Mouse (Mus musculus): ENCODE results near the gene D11Wsu47e.
"Not testable (repeated sequence)": the region's sequence is repeated elsewhere in the genome, so short reads cannot be mapped to it uniquely, and the experiment has no call there.

D11Wsu47e gene

DNA sequence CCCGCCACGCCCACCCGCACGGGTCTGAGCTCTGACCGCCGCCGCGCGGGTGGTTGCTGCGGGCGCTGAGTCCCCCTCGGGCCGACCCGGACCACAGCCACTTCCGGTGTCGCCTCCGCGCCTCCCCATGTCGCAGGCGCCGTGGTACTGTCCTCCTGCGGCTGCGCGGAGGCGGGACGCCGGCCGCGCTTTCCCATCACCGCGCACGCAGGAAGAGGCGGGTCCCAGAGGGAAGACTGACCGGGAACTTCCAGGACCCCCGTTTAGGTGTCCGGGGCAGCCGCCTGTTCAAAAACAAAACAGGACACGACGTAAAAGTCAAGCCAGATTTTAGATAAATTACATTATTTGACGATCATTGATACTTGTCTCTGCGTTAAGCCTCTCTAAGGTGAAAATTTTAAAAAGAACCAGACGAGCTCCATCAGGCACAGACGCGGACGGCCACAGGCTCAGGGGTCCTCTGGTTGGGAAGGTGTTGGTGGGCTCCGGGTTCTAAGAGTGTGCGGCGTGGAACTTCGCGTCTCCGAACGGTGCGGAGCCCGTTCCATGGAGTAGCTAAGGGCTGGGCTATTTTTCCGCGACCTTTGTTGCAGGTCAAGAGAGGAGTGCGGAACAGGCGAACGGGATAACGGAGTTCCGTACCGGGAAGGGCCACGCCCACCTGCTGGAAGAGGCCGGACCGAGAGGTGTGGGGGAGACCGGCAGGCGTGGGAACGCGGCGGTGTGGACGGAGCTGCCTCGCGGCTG lies at the start of gene D11Wsu47e, which contains the start of gene Fam104a:
Gene D11Wsu47e (plus strand): TSS at position 456 of the 750 bp plus-strand sequence.
Gene Fam104a (minus strand): TSS at position 199 of the 750 bp plus-strand sequence.
- in situ Hi-C loops (cut with MboI; ENCODE audit: low sequenced_read_pairs), result loop anchor here (25.0 kb wide), 1 partner anchor 978 kb away; the partner anchor contains the start of gene Rpl38

- in situ Hi-C loops (cut with MboI; ENCODE audit: low sequenced_read_pairs), result no loop called here
Measured at GRCm38 (mm10) chr11:113634699-113635121, 49.5 kb upstream of the D11Wsu47e start.

DNA sequence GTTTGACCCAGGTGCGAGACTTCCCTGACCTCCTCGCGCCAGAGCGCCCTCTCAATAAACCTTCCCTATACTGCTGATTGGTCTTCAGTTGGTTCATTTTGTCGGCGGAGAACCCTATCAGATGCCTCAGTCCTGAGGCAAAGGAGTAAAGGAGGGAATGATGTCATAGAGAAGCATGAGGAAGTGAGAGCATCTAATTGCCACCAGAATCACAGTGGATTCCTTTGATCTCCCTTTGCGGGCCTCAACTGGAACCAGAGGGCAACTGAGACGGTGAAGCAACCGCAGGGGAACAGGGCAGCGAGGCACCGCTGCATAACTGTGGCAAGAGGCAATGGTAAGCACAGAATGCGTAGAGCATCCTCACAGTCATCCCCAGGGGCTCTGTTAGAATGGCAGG lies 45.5 kb upstream of the D11Wsu47e start:
- in situ Hi-C loops (cut with MboI; ENCODE audit: low sequenced_read_pairs), result no loop called here

GRCm38 (mm10) chr11:113645181-113645580 lies 39.0 kb upstream of the D11Wsu47e start:
- in situ Hi-C loops (cut with MboI; ENCODE audit: low sequenced_read_pairs), result loop anchor here (10.0 kb wide), 2 partner anchors 350 to 470 kb away; no protein-coding TSS in a partner anchor

DNA sequence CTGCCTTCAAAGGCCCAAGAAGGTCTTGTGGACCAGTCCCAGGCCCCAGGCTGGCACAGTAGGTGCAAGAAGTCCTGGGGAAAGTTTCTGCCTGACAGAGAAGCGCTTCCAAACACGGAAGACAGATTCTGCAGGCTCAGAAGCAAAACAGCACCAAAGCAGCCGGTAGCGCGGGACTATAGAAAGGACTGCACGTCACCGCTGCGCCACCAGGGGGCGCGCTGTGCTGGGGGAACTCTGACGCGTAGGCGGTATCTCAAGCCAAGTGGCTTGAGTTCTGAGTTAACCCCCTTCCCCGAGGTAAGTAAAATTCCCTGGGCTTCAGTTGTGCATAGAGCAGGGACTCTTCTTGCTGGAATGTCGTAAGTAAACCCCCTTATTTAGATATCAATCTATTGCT lies 36.1 kb upstream of the D11Wsu47e start:
- in situ Hi-C loops (cut with MboI; ENCODE audit: low sequenced_read_pairs), result loop anchor here (10.0 kb wide), 2 partner anchors 353 to 473 kb away; no protein-coding TSS in a partner anchor

- in situ Hi-C loops (cut with MboI; ENCODE audit: low sequenced_read_pairs), result loop anchor here (10.0 kb wide), 2 partner anchors 354 to 474 kb away; no protein-coding TSS in a partner anchor
Measured at GRCm38 (mm10) chr11:113648690-113649352, 35.4 kb upstream of the D11Wsu47e start, which contains the start of gene Cog1. Gene Cog1, plus strand, starts transcription at chr11:113649169.

DNA sequence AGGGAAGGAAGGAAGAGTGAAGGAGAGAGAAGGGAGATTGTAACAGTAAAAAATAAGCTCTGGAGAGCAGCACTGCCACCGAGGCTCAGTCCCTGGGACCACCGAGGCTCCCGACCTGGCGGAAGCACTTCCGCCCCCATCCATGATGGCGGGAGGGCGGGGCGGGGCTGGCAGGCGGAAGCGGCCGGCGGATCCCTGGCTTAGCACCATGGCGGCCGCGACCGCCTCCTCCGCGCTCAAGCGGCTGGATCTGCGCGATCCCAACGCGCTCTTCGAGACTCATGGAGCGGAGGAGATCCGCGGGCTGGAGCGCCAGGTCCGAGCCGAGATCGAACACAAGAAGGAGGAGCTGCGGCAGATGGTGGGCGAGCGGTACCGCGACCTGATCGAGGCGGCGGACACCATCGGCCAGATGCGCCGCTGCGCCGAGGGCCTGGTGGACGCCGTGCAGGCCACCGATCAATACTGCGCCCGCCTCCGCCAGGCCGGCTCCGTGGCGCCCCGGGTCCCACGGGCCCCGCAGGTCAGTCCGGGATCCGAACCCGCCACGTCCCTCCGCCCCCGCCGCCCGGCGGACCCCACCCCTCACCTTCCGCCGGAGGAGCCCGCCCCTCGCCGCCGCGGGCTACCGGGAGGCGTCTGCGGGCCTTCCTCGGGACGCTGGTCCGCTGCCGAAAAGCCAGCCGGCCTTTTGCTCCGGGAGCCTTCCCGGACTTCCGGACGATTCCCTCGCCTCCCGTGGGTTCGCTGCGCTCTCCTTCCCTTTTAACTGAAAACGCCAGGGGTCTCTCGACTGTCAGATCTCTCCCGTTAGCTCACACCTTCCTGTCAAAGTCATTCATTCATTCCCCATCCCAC lies 34.6 kb upstream of the D11Wsu47e start, which contains the start of gene Slc39a11:
Gene Slc39a11 (minus strand): TSS at position 727 of the 858 bp plus-strand sequence.
- in situ Hi-C loops (cut with MboI; ENCODE audit: low sequenced_read_pairs), result loop anchor here (10.0 kb wide), 2 partner anchors 355 to 475 kb away; no protein-coding TSS in a partner anchor

DNA sequence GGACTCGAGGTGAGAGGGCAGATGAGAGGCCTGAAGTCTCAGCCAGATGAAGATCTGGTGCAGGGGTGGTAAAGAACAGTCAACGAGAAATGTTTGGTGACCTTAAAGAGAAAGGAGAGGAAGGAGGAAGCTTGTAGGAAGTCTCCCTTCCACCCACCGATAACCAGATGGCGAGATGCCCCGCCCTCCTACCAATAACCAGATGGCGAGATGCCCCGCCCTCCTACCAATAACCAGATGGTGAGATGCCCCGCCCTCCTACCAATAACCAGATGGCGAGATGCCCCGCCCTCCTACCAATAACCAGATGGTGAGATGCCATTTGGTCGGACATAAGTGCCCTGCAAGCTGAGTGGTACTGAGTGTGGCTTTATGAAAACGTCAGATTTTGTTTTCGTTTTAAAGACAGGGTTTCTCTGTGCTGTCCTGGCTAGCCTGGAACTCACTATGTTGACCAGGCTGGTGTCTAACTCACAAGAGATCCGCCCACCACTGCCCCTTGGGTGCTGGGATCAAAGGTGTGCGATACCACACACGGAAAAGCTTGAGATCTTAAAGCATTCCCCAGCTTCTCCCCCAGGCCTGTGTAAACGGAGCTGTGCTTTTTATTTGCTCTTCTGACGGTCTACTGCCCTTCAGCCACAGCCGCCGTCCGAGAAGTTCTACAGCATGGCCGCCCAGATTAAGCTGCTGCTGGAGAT lies 32.9 kb upstream of the D11Wsu47e start:
- in situ Hi-C loops (cut with MboI; ENCODE audit: low sequenced_read_pairs), result no loop called here

DNA sequence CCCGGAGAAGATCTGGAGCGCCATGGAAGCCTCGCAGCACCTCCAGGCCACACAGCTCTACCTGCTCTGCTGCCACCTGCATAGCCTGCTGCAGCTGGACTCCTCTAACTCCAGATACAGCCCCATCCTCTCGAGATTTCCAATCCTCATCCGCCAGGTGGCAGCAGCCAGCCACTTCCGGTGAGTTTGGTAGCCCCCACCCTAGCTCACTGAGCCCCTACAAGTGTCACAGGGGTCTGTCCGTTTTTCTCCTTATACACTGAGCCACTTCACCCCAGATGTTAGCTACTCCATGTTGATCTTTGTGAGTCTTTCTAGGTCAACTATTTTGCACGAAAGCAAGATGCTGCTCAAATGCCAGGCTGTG lies 32.3 kb upstream of the D11Wsu47e start:
- in situ Hi-C loops (cut with MboI; ENCODE audit: low sequenced_read_pairs), result no loop called here

GRCm38 (mm10) chr11:113652516-113652915 lies 31.7 kb upstream of the D11Wsu47e start:
- in situ Hi-C loops (cut with MboI; ENCODE audit: low sequenced_read_pairs), result no loop called here

- in situ Hi-C loops (cut with MboI; ENCODE audit: low sequenced_read_pairs), result no loop called here
Measured at GRCm38 (mm10) chr11:113654105-113654504, 30.1 kb upstream of the D11Wsu47e start.

GRCm38 (mm10) chr11:113654561-113655270 lies 29.5 kb upstream of the D11Wsu47e start:
- in situ Hi-C loops (cut with MboI; ENCODE audit: low sequenced_read_pairs), result no loop called here

DNA sequence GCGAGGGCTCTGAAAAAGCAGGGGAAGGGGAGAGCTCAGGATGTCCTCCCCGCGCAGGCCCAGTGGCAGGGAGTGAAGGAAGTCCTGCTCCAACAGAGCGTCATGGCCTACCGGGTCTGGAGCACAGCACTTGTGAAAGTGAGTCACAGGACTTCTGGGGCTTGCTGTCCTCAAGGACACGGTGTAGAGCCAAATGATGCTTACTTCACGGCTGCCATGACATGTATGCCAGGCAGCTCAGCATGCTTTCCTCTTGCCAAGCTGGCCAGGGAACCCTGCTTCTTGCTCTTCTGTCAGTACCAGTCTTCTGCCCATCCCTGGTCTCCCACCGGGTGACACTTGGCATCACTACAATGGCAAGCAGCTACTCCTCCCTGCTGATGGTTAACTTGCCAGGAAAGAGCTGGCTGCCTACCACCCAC lies 27.7 kb upstream of the D11Wsu47e start:
- in situ Hi-C loops (cut with MboI; ENCODE audit: low sequenced_read_pairs), result no loop called here

DNA sequence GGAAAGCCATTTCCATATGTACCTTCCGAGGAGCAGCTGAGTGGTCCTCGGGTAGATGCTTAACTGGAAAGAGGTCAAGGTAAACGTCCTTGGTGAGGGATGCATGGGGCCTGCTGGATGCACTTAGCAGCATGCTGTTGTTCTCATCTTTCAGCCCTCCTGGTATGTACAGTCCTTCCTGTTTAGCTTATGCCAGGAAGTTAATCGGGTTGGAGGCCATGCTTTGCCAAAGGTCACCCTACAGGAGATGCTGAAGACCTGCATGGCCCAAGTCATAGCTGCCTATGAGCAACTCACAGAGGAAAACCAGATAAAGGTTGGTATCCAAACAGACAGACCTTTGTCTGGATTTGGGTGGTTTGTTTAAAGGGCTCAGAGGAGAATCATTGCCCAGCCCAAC lies 27.0 kb upstream of the D11Wsu47e start:
- in situ Hi-C loops (cut with MboI; ENCODE audit: low sequenced_read_pairs), result no loop called here

DNA sequence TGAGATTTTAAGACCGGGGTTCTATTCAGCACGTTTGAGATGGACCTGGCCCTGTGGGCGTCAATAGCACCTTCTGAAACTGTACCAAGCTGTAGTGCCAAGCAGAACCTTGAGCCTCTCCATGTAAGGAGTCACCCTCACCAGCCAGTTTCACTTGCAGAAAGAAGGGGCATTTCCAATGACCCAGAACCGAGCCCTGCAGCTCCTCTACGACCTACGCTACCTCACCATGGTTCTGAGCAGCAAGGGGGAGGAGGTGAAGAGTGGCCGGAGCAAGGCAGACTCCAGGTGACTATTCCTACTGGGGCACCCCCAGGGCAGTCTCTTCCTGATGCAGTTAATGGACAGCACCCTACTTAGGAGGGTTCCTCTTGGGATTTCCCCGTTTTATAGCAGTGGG lies 25.9 kb upstream of the D11Wsu47e start:
- in situ Hi-C loops (cut with MboI; ENCODE audit: low sequenced_read_pairs), result no loop called here

- in situ Hi-C loops (cut with MboI; ENCODE audit: low sequenced_read_pairs), result no loop called here
Measured at GRCm38 (mm10) chr11:113658763-113659162, 25.4 kb upstream of the D11Wsu47e start.

DNA sequence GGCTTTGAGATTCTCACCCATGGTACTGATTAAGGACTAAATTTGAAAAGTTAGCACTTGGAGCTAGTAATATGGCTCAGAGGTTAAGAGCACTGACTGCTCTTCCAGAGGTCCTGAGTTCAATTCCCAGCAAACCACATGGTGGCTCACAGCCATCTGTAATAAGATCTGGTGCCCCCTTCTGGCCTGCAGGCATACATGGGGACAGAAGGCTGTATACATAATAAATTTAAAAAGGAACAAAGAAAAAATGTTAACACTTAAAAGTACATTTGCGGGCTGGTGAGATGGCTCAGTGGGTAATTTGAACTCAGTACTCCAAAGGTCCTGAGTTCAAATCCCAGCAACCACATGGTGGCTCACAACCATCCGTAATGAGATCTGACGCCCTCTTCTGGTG lies 24.0 kb upstream of the D11Wsu47e start:
- in situ Hi-C loops (cut with MboI; ENCODE audit: low sequenced_read_pairs), result not testable (repeated sequence)

- in situ Hi-C loops (cut with MboI; ENCODE audit: low sequenced_read_pairs), result no loop called here
Measured at GRCm38 (mm10) chr11:113660940-113661339, 23.3 kb upstream of the D11Wsu47e start.

GRCm38 (mm10) chr11:113661835-113662351 lies 22.3 kb upstream of the D11Wsu47e start:
- in situ Hi-C loops (cut with MboI; ENCODE audit: low sequenced_read_pairs), result no loop called here
